Mouse (Mus musculus): ENCODE measurements at regions not wholly inside any gene's neighbourhood (a gene's known extent, or its start where the extent isn't known, plus 50 kb on each side); places are given as distances from the start of the nearest gene placed in this dataset.
A peak's percentile ranks its signal among the peaks of the same experiment; 100 is the strongest.

GRCm38 (mm10) chr14:9089625-9090326 lies 423.7 kb upstream of the 4930452B06Rik start:
- no peaks in the 10 kb centered on the region for H3K27me3 ChIP-seq (ENCODE audit: insufficient read depth, low read length)
- no peak for TF ChIP-seq CTCF (IDR thresholded peaks at IDR 0.05; ENCODE audit: low read depth)
- H3K27ac ChIP-seq (ENCODE audit: low read depth, low read length) = no peak overlapping the region
- no peaks in the 10 kb centered on the region for H3K4me1 ChIP-seq (ENCODE audit: insufficient read depth)
- DNase-seq = peak; percentile 31
- no peaks in the 10 kb centered on the region for H3K9me3 ChIP-seq (ENCODE audit: low read length)
- no peak overlapping the region for H3K4me2 ChIP-seq (ENCODE audit: low read depth)
- WGBS = 75% methylated on average over 5 of the region's 5 CpGs
- ATAC-seq = no peak
- no peaks in the 10 kb centered on the region for H3K36me3 ChIP-seq (ENCODE audit: insufficient read depth)
- H3K9ac ChIP-seq = no peak overlapping the region
- H3K4me3 ChIP-seq (ENCODE audit: low read depth, low read length) = no peak overlapping the region

GRCm38 (mm10) chr14:9087103-9087502 lies 421.1 kb upstream of the 4930452B06Rik start:
- Histone ChIP-seq H3K36me3 (ENCODE audit: insufficient read depth) (no peaks in the 10 kb centered on the region), H3K27me3 (ENCODE audit: insufficient read depth, low read length) (no peaks in the 10 kb centered on the region), H3K27ac (ENCODE audit: low read depth, low read length) (no peak overlapping the region), H3K4me3 (ENCODE audit: low read depth, low read length) (no peak overlapping the region), H3K9ac (no peak overlapping the region), H3K9me3 (ENCODE audit: low read length) (no peaks in the 10 kb centered on the region), H3K4me2 (ENCODE audit: low read depth) (no peak overlapping the region), H3K4me1 (ENCODE audit: insufficient read depth) (no peaks in the 10 kb centered on the region)
- DNase-seq = no peak
- no peak for ATAC-seq
- TF ChIP-seq CTCF (IDR thresholded peaks at IDR 0.05; ENCODE audit: low read depth) = no peak

- H3K4me1 ChIP-seq (ENCODE audit: insufficient read depth) = no peaks in the 10 kb centered on the region
- no peak for TF ChIP-seq CTCF (IDR thresholded peaks at IDR 0.05; ENCODE audit: low read depth)
- ATAC-seq (no peak), DNase-seq (no peak)
- H3K9ac ChIP-seq = no peak overlapping the region
- H3K27me3 ChIP-seq (ENCODE audit: insufficient read depth, low read length) = no peaks in the 10 kb centered on the region
- no peaks in the 10 kb centered on the region for H3K9me3 ChIP-seq (ENCODE audit: low read length)
- WGBS = 82% methylated on average over 2 of the region's 2 CpGs
- no peak overlapping the region for H3K27ac ChIP-seq (ENCODE audit: low read depth, low read length)
- no peaks in the 10 kb centered on the region for H3K36me3 ChIP-seq (ENCODE audit: insufficient read depth)
- H3K4me2 ChIP-seq (ENCODE audit: low read depth) = no peak overlapping the region
- no peak overlapping the region for H3K4me3 ChIP-seq (ENCODE audit: low read depth, low read length)
Measured at GRCm38 (mm10) chr14:9079632-9080031, 413.6 kb upstream of the 4930452B06Rik start.

DNA sequence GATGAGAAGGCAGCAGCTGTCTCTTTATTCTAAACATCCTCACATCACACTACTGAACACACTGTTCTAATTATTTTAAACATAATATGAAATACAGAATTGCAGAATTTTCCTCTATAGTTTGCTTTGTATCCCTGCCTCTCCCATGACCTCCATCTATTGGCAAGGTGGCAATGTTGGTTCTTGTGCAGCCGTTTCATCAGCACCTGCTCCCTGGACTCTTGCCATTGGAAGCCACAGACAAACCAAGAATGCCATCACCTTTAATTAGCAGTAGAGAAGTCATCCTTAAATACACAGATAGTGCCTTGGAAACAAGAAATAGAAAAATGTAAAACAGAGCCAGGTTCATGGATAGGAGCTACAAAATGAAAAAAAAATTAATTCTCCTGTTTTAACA lies 413.0 kb upstream of the 4930452B06Rik start:
- Histone ChIP-seq H3K27ac (ENCODE audit: low read depth, low read length) (no peak overlapping the region), H3K9me3 (ENCODE audit: low read length) (no peaks in the 10 kb centered on the region), H3K4me2 (ENCODE audit: low read depth) (no peak overlapping the region), H3K27me3 (ENCODE audit: insufficient read depth, low read length) (no peaks in the 10 kb centered on the region), H3K4me1 (ENCODE audit: insufficient read depth) (no peaks in the 10 kb centered on the region), H3K9ac (no peak overlapping the region), H3K4me3 (ENCODE audit: low read depth, low read length) (no peak overlapping the region), H3K36me3 (ENCODE audit: insufficient read depth) (no peaks in the 10 kb centered on the region)
- no peak for TF ChIP-seq CTCF (IDR thresholded peaks at IDR 0.05; ENCODE audit: low read depth)
- DNase-seq = no peak
- ATAC-seq = no peak
- 54% methylated on average over 1 of the region's 1 CpGs for WGBS

DNA sequence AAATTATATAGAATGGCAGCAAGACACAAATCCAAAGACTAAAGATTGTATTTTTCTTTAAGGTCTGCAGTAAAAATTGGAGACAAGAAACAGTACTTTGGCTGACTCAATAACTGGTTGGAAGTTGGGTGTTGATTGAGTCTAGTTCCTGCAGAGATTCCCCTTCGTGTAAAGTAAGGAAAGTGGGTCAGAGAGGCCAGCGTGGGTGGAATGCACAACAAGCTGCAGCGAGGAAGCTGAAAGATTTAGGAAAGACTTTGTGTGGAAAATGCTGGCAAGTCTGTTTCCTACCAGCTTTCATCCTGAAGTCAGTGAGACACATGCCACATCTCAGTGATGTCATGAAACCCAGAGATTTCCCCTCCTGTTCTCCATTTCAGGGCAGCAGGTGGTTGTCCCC lies 405.1 kb upstream of the 4930452B06Rik start:
- Histone ChIP-seq H3K4me1 (ENCODE audit: insufficient read depth) (no peaks in the 10 kb centered on the region), H3K27me3 (ENCODE audit: insufficient read depth, low read length) (no peaks in the 10 kb centered on the region), H3K9me3 (ENCODE audit: low read length) (no peaks in the 10 kb centered on the region), H3K36me3 (ENCODE audit: insufficient read depth) (no peaks in the 10 kb centered on the region), H3K27ac (ENCODE audit: low read depth, low read length) (no peak overlapping the region), H3K4me2 (ENCODE audit: low read depth) (no peak overlapping the region), H3K4me3 (ENCODE audit: low read depth, low read length) (no peak overlapping the region), H3K9ac (no peak overlapping the region)
- 77% methylated on average over 3 of the region's 3 CpGs for WGBS
- DNase-seq (no peak), ATAC-seq (no peak)
- TF ChIP-seq CTCF (IDR thresholded peaks at IDR 0.05; ENCODE audit: low read depth) = no peak

DNA sequence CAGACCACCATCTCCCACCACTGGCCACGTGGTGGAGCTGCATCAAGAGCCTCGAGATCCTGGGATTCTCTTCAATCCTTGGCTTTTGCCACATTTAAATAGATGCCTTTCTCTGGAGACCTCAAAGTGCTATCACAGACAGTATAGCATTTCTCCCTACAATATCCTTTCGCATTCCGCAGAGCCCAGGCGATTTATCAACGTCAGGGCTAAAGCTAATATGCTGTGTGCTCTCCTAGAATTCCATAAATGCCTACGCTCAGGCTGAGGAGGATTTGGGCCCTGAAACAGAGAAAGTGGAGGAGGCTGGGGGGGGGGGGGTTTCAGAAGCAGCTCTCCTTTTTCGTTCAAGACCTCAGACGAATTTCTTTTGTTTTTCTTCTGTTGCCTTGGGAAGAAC lies 394.0 kb upstream of the 4930452B06Rik start:
- Histone ChIP-seq H3K27me3 (ENCODE audit: insufficient read depth, low read length) (no peaks in the 10 kb centered on the region), H3K36me3 (ENCODE audit: insufficient read depth) (no peaks in the 10 kb centered on the region), H3K4me2 (ENCODE audit: low read depth) (no peak overlapping the region), H3K9ac (no peak overlapping the region), H3K27ac (ENCODE audit: low read depth, low read length) (no peak overlapping the region), H3K4me3 (ENCODE audit: low read depth, low read length) (no peak overlapping the region), H3K4me1 (ENCODE audit: insufficient read depth) (no peaks in the 10 kb centered on the region), H3K9me3 (ENCODE audit: low read length) (no peaks in the 10 kb centered on the region)
- TF ChIP-seq CTCF (IDR thresholded peaks at IDR 0.05; ENCODE audit: low read depth) = no peak
- ATAC-seq = no peak
- DNase-seq = no peak
- 78% methylated on average over 9 of the region's 9 CpGs for WGBS

DNA sequence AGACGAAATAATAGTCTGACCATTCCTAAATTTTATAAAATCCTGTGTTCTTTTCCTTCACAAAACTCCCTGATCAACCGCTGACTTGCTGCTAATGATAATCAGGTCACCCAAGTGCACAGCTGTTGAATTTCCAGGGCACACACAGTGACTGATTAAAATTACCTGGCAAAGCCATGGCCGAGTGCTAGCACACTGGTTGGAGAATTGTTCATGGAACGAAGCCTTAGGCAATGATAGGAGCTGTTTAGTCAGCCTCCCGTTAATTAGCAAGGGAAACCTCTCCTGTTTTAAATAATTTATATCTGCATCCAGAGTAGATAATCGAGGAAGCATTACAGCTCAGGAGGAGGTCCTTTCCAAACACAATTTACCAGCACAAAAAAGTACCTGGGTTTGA lies 362.8 kb upstream of the 4930452B06Rik start:
- DNase-seq (no peak), ATAC-seq (no peak)
- no peaks in the 10 kb centered on the region for H3K4me1 ChIP-seq (ENCODE audit: insufficient read depth)
- H3K9me3 ChIP-seq (ENCODE audit: low read length) = no peaks in the 10 kb centered on the region
- no peak overlapping the region for H3K27ac ChIP-seq (ENCODE audit: low read depth, low read length)
- no peak overlapping the region for H3K4me3 ChIP-seq (ENCODE audit: low read depth, low read length)
- H3K9ac ChIP-seq = no peak overlapping the region
- H3K4me2 ChIP-seq (ENCODE audit: low read depth) = no peak overlapping the region
- no peak for TF ChIP-seq CTCF (IDR thresholded peaks at IDR 0.05; ENCODE audit: low read depth)
- no peaks in the 10 kb centered on the region for H3K27me3 ChIP-seq (ENCODE audit: insufficient read depth, low read length)
- H3K36me3 ChIP-seq (ENCODE audit: insufficient read depth) = no peaks in the 10 kb centered on the region
- 23% methylated on average over 6 of the region's 6 CpGs for WGBS

Measured in forebrain, postnatal 0 days (tissue).